Mouse (Mus musculus) adrenal gland (tissue): Measurements from ENCODE around the gene Gm10188.

Experiments used
- intact Hi-C: fragments of 180-260 bp; cut with DNase I; formaldehyde crosslinking; loops from one replicate; pipeline ENCODE4 v1.15.1; 2025
- long read RNA-seq, 2 experiments: library from polyadenylated mRNA; unstranded; transcript quantifications; one replicate each; pipeline ENCODE4 v2.0.0; 2020; ENCODE audit warnings: borderline replicate concordance in 1 of 2; ENCODE audit not compliant: insufficient replicate concordance in 1 of 2

Gene Gm10188
- long read RNA-seq, experiment 1, result 0 reads
- long read RNA-seq, experiment 2, result 0 reads

GRCm38 (mm10) chr1:132229667-132230066, at the start of gene Gm10188:
Gene Gm10188, minus strand, starts transcription at chr1:132229767.
- intact Hi-C loops, result no loop called here

DNA sequence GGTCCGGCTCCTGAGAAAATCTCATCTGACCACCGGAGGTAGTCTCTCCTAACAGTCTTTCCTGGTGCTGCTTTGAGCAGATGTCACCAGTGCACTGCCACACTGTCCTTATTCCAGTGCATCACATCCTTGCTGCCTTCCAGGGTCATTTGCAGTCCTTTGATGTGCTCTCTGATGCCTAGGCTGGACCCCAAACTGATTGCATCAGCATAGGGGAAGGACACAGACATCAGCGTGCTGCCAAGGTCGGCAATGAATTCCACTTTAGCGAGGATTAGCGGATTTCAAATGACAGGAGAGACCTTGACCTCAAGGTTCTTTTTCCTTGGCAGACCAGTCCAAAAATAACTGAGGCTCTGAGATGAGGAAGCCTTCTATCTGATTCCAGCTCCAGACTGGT, 47.6 kb upstream of the Gm10188 start:
- intact Hi-C loops, result no loop called here

GRCm38 (mm10) chr1:132276694-132277093, 47.1 kb upstream of the Gm10188 start:
- intact Hi-C loops, result no loop called here

GRCm38 (mm10) chr1:132271237-132271636, 41.7 kb upstream of the Gm10188 start:
- intact Hi-C loops, result no loop called here

GRCm38 (mm10) chr1:132268418-132269060, 39.0 kb upstream of the Gm10188 start:
- intact Hi-C loops, result no loop called here

GRCm38 (mm10) chr1:132267959-132268358, 38.4 kb upstream of the Gm10188 start:
- intact Hi-C loops, result no loop called here

- intact Hi-C loops, result no loop called here
Measured at GRCm38 (mm10) chr1:132266791-132267557, 37.4 kb upstream of the Gm10188 start.

GRCm38 (mm10) chr1:132265936-132266335, 36.4 kb upstream of the Gm10188 start:
- intact Hi-C loops, result no loop called here

DNA sequence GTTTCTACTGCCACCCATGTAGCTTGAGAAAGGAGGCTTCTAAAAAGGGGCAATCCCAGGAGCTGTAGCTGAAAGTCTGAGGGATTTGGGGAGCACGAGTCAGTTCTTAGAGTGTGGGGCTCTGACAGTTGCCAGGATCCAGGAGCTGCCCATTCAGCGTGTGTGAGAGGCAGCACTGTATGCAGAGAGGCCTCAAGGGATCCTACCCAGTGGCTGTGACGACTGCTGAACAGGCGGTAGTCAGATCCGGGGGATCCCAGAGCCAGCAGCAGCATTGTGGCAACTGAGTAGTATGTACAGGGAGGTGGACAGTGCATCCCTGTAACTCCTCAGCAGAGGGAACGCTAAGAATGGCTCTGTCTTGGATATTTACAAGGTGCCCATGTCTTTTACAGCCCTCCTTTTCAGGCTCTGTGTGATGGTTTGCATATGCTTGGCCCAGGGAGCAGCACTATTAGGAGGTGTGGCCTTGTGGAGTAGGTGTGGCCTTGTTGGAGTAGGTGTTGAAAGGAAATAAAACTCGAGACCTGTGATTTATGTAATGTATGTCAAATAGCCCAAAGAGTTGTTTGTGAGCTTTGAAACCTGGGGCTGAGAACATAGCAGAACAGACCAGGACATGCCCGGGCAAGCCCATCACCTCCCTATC, 35.8 kb upstream of the Gm10188 start:
- intact Hi-C loops, result no loop called here

- intact Hi-C loops, result no loop called here
Measured at GRCm38 (mm10) chr1:132264577-132264976, 35.0 kb upstream of the Gm10188 start.

GRCm38 (mm10) chr1:132263618-132264017, 34.1 kb upstream of the Gm10188 start:
- intact Hi-C loops, result no loop called here

- intact Hi-C loops, result no loop called here
Measured at GRCm38 (mm10) chr1:132261058-132261457, 31.5 kb upstream of the Gm10188 start.

DNA sequence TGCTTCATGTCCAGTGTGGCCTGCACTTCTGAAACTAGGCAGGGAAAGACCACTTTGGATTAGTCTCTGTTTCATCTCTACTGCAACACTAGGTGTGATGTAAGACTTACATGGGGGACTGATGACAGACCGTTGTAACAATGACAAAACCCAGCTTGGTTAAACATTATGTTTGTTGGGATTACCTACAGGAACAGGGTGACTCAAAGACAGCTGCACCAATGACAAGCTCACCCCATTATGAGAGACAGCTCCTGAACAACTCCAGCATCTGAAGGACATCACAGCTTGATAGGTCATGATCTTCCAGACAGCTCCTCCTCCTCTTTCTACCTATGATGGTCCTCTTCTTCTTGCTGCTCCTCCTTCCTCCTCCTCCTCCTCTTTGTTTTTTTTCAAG, 30.8 kb upstream of the Gm10188 start:
- intact Hi-C loops, result no loop called here

DNA sequence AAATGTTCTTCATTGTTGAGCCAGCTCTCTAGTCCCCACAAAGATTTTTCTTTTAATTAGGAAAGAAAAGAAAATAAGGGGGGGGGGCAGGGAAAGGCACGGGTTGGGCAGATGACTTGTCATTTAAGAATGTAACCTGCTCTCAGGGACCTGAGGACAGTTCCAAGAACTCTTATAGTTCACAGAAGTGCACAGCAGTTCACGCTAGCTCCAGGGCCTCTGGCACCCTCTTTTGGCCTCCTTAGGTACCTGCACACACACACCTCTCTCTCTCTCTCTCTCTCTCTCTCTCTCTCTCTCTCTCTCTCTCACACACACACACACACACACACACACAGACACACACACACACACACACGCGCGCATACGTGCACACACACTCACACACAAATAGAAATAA, 24.9 kb upstream of the Gm10188 start:
- intact Hi-C loops, result no loop called here

DNA sequence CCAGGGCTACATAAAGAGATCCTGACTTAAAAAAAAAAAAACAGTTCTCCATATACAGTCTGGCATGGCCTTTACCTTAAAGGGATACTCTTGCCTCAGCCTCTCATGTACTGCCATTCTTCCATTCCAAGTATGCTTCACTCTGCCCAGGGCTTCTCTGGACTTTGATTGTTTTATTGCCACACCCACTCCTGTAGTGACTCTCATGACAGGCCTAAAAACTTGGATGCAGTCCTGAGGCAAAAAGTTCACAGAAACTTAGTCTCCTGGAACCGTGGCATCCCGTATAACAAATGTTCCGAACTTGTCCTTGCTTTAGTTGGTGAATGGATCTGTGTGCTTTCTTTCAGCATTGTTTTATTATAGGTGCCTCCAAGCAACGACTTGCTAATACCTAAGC, 17.1 kb upstream of the Gm10188 start:
- intact Hi-C loops, result no loop called here

GRCm38 (mm10) chr1:132246137-132246536, 16.6 kb upstream of the Gm10188 start:
- intact Hi-C loops, result no loop called here

DNA sequence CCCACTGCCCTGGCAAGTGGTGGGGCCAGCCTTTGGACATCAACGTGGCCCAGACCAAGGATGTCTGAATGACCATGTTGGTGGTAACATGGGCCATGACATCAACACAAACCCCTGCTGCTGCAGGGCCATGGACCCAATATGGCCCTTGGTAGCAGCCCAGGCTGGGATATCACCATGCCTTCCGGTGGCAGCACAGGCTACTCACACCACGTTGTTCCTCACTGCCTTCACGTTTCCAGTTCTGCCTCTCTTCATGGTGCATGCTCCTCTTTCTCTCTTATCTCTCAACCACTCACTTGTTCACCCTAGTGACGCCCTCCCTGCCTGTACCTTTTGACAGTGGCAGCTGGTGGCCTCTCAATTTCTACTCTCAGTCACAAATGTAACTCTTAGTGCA, 15.4 kb upstream of the Gm10188 start:
- intact Hi-C loops, result no loop called here

DNA sequence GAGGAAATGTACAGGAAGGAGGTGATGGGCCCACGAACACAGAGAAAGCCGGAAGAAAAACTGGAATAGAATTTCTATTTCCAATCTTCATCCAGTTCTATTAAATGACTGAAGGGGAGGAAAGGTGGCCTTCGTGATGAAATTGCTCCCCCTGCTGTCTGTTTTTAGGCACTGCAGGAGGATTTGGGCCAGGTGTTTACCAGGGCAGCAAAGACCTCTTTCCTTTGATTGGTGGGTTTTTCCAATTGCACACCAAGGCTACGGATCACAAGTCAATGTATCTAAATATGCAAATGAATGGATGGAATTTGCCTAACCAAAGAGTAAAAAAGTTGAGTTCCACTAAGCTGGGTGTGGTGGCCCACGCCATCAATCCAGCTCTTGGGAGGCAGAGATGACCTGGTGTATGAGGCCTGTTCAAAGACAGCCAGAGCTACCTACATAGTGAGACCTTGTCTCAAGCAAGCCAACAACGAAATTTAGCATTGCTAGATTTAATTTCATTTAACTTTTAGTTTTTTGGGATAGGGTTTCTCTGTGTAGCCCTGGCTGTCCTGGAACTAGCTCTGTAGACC, 8.1 kb upstream of the Gm10188 start:
- intact Hi-C loops, result loop anchor here (2.0 to 5.0 kb wide), 2 partner anchors 81 to 120 kb away; no protein-coding TSS in a partner anchor

- intact Hi-C loops, result loop anchor here (5.0 kb wide), 1 partner anchor 122 kb away; no protein-coding TSS in a partner anchor
Measured at GRCm38 (mm10) chr1:132234757-132235273, 5.2 kb upstream of the Gm10188 start.

DNA sequence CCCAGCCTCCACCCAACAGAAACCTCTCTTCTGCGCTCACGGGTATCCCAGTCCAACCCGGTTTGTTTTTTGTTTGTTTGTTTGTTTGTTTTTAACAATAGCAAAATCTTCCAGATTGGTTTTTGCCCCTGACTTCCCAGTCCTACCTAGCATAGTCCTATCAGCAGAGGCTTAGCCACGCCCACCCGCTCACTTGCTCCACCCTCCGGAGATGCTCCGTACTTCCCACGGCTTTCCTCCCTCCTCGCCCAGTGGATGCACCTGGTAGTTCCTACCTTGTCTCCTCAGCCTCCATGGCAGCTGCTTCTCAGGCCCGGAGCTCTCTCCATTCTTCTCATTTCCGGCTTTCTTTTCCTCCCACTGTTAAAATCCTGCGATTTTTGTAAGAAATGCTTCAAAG, 4.0 kb upstream of the Gm10188 start:
- intact Hi-C loops, result no loop called here

DNA sequence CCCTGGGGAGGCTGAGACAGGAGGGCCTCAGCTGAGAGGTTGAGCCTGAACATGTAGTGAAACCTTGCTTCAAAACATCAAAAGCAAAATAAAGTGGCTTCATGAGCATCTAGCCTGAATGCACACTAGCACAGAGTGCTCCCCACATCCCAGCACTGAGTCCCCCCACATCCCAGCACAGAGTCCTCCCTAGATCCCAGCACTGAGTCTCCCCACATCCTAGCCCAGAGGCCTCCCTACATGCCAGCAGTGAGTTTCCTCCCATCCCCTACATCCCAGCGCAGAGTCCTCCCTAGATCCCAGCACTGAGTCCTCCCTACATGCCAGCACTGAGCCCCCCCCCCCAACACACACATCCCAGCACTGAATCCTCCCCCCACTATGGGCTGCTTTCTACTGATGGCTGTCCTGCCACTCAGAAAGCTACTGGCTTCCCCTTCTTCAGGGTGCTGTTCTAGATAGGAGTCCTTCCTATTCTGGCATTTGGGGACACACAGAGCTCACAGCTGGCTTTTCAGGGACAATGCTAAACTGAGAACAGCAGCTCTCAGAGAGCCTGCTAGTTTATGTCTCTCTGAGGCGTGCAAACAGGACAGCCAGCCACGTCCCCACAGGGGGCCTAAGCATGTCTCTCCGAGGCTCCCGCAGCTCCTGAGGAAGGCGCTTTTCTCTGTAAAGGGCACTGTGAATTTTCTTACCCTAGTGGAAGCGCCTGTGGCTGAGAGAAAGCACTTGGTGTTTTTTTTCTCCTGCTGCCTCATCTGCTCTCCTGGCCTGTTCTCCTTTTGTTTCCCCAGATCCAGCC, 2.1 kb upstream of the Gm10188 start:
- intact Hi-C loops, result no loop called here
